Mouse (Mus musculus): ENCODE measurements around the gene Rtn3.

GRCm38 (mm10) chr19:7388488-7388887 lies 94.6 kb downstream of the Rtn3 start:
- TF ChIP-seq POLR2A (IDR thresholded peaks at IDR 0.05; ENCODE audit: insufficient read depth, low read depth, low read length), result no peak
- TF ChIP-seq CTCF (IDR thresholded peaks at IDR 0.05; ENCODE audit: insufficient read depth, low read depth, low read length), result no peak

All from olfactory bulb, adult 2 months (tissue).